Mouse (Mus musculus): Measurements from ENCODE around the gene Lyrm4.

DNA sequence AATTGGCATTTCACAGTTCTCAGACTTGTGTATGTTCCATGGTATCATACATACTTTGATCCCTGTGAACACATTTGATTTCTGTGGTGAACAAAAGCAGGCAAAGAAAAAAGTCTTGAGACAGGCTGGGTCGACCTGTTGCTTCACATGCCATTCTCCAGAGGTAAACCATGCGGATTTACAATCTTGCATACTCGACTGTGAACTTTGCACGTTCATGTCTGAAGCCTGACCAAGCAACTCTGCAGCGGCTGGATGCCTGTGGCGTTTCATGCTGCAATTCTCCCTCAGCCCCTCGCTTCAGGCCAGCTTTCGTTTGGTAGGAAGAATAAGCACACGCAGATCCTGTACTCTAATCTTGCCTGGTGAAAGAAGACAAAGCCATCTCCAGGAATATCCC is 85.4 kb downstream of the Lyrm4 start:
- TF ChIP-seq CTCF (IDR thresholded peaks at IDR 0.05; ENCODE audit: control insufficient read depth, insufficient read depth, low read length): no peak
- TF ChIP-seq POLR2A (IDR thresholded peaks at IDR 0.05; ENCODE audit: borderline replicate concordance, control insufficient read depth, low read depth, low read length): no peak

Measured in bone marrow, adult 2 months (tissue).